Mouse (Mus musculus) ZHBTc4 (cell line): Measurements from ENCODE around the gene Gabarapl2.
A peak's percentile ranks its signal among the peaks of the same experiment; 100 is the strongest.

Experiments used
- DNase-seq: peaks from one replicate; pipeline ENCODE4 v3.0.0-alpha.2; 2011; ENCODE audit warnings: low read depth, low spot score

The Gabarapl2 gene

GRCm38 (mm10) chr8:111934201-111934600, 6.3 kb upstream of the Gabarapl2 start:
- DNase-seq = peak; percentile 23

- DNase-seq = peak; percentile 34
Measured at GRCm38 (mm10) chr8:111937184-111937583, 3.3 kb upstream of the Gabarapl2 start.

- DNase-seq = peak; percentile 78
Measured at GRCm38 (mm10) chr8:111938076-111938985, 2.2 kb upstream of the Gabarapl2 start.

GRCm38 (mm10) chr8:111939516-111940142, 874 bp upstream of the Gabarapl2 start:
- peak; percentile 88 for DNase-seq

- DNase-seq = peak; percentile 78
Measured at GRCm38 (mm10) chr8:111941101-111941454, 575 bp downstream of the Gabarapl2 start.

GRCm38 (mm10) chr8:111943544-111943943, 3.0 kb downstream of the Gabarapl2 start:
- DNase-seq = peak; percentile 90

- no peak for DNase-seq
Measured at GRCm38 (mm10) chr8:111947144-111947543, 6.6 kb downstream of the Gabarapl2 start.

- DNase-seq = no peak
Measured at GRCm38 (mm10) chr8:111947954-111948353, 7.5 kb downstream of the Gabarapl2 start.

GRCm38 (mm10) chr8:111950846-111951245, 10.3 kb downstream of the Gabarapl2 start:
- DNase-seq = no peak

- DNase-seq = peak; percentile 39
Measured at GRCm38 (mm10) chr8:111951317-111951716, 10.8 kb downstream of the Gabarapl2 start.

GRCm38 (mm10) chr8:111951936-111952335, 11.4 kb downstream of the Gabarapl2 start:
- no peak for DNase-seq

- DNase-seq = peak; percentile 27
Measured at GRCm38 (mm10) chr8:111954844-111955594, 14.5 kb downstream of the Gabarapl2 start.

- DNase-seq = no peak
Measured at GRCm38 (mm10) chr8:111955879-111956278, 15.4 kb downstream of the Gabarapl2 start.

GRCm38 (mm10) chr8:111957231-111957630, 16.7 kb downstream of the Gabarapl2 start:
- DNase-seq = no peak

- peak; percentile 28 for DNase-seq
Measured at GRCm38 (mm10) chr8:111960591-111961321, 20.3 kb downstream of the Gabarapl2 start.

GRCm38 (mm10) chr8:111961330-111961729, 20.8 kb downstream of the Gabarapl2 start:
- DNase-seq = peak; percentile 65

- DNase-seq = no peak
Measured at GRCm38 (mm10) chr8:111962589-111962988, 22.1 kb downstream of the Gabarapl2 start.

- DNase-seq = no peak
Measured at GRCm38 (mm10) chr8:111963091-111963490, 22.6 kb downstream of the Gabarapl2 start.

GRCm38 (mm10) chr8:111963546-111963945, 23.0 kb downstream of the Gabarapl2 start:
- peak; percentile 75 for DNase-seq

- DNase-seq = no peak
Measured at GRCm38 (mm10) chr8:111964351-111964750, 23.8 kb downstream of the Gabarapl2 start.

GRCm38 (mm10) chr8:111964849-111965561, 24.5 kb downstream of the Gabarapl2 start:
- DNase-seq = peak; percentile 64
